Mouse (Mus musculus): ENCODE measurements around the gene Irf9. TPM values are rescaled to one million over a fixed set of nuclear protein-coding genes. Genes with fewer than 3 reads are reported as not detected.

The Irf9 gene
- polyA plus RNA-seq, 1 experiment from 2014 or later: 10.8 TPM

DNA sequence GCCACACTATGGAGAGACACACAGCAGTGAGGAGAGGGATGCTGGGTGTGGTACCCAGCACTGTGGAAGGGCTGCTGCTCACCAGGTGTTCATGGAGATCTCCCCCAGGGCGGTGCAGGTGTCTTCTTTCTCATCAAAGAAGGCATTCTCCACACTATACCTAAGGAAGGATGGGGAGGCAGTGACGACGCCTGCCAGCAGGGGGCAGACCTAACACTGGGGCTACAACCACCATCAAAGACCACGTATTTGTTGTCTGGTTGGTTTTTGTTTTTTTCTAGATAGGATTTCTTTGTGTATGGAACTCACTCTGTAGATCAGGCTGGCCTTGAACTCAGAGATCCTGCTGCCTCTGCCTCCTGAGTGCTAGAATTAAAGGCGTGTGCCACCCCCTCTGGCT is 25.9 kb downstream of the Irf9 start:
- no peaks in the 10 kb centered on the region for H3K27me3 ChIP-seq (replicated peaks)
- 55% methylated on average over 5 of the region's 5 CpGs for WGBS
- no peaks in the 10 kb centered on the region for H3K9me3 ChIP-seq
- H3K36me3 ChIP-seq: peaks cover 74% of the 10 kb centered on the region
- H3K4me3 ChIP-seq (replicated peaks): no peak overlapping the region
- H3K27ac ChIP-seq: no peak overlapping the region
- no peak overlapping the region for H3K9ac ChIP-seq
- ATAC-seq: no peak; the same call in 1 of the 2 replicates
- H3K4me2 ChIP-seq (replicated peaks): no peak overlapping the region
- no peaks in the 10 kb centered on the region for H3K4me1 ChIP-seq (replicated peaks)

DNA sequence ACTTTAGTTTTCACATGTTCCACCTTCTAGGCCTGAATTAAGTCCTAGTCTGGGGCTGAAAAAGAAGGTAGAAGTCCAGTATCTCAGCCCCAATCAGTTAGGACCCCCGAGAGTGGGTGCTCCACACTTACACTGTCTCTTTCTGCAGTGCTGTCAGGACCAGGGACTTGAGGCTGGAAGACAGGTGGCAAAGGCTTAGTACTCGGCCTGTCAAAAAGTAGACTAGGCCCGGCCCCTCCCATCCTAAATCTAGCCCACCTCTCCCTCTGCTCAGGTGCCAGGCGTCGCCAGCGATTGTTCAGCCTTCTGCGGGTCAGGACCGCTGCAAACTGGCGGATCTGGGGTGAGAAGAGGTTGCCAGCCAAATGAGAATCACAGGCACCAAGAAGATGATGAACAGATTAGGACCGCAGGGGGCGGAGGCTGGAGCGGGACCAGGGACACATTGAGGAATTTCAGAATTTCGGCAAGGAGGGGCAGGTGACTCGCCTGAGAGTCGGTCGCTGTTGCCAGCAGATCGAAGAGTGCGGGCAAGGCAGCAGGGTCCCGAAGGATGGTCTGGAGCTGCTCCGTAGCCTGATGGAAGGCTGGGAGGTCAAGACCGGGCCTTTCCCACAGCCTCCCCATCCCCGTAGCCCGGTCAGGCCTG is 31.6 kb downstream of the Irf9 start:
- Histone ChIP-seq H3K9ac (peak overlapping the region; percentile 58), H3K9me3 (no peaks in the 10 kb centered on the region), H3K4me1 (replicated peaks) (no peaks in the 10 kb centered on the region), H3K27me3 (replicated peaks) (no peaks in the 10 kb centered on the region), H3K4me2 (replicated peaks) (peak overlapping the region; percentile 94), H3K36me3 (peaks cover 60% of the 10 kb centered on the region), H3K27ac (peak overlapping the region; percentile 60), H3K4me3 (replicated peaks) (peak overlapping the region; percentile 63)
- WGBS: 3% methylated on average over 23 of the region's 23 CpGs
- peak; percentile 67 for ATAC-seq

DNA sequence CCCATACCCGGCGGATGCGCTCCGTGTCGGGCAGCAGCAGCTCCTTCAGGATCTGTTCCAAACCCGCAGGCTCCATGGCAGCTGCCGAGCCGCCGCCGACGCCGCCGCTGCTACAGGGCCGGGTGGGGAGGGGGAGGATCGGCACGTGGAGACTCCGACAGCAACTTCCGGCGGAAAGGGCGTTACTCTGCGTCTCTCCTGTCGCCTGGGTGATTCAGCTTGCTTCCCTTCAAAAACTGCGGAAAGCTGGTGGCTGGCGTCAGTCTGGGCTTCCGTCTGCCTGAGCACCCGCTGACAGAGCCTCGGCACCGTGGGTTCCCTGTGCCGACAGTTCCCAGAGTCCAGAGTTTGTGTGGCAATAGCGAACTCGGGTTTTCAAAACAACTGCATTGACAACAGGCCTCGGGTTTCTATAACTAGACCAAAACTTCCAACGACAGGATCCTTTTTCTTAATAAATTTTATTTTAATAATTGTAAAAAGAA is 32.2 kb downstream of the Irf9 start, which contains the start of gene Ipo4:
Gene Ipo4, minus strand, starts transcription at position 435 of the 485 bp plus-strand sequence.
- Histone ChIP-seq H3K9ac (peak within 1 kb of the TSS; percentile 58), H3K4me3 (replicated peaks) (peak within 1 kb of the TSS; percentile 63), H3K27me3 (replicated peaks) (no peaks in the 10 kb centered on the region), H3K4me2 (replicated peaks) (peak within 1 kb of the TSS; percentile 94), H3K36me3 (peaks cover 59% of the 10 kb centered on the region), H3K9me3 (no peaks in the 10 kb centered on the region), H3K4me1 (replicated peaks) (no peaks in the 10 kb centered on the region), H3K27ac (peak within 1 kb of the TSS; percentile 60)
- ATAC-seq: peak; percentile 93
- 1% methylated on average over 33 of the region's 33 CpGs for WGBS

DNA sequence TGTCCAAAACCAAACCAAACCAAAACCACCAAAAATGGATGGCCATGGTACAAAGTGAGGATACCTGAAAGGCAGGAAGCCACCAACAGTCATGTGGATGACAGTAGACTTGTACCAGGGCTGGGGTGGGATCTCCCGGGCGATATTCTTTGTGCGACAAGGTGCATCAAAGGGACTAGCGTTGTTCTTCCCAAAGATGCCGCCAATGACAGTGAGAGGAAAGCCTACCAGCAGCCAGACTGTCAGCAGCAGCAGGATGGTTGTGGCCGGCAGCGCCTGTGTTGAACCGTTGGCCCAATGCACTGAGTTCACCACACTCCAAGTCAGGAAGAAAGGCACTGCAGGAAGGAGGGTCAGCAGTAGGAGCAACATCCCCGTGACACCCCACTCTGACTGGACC is 34.4 kb downstream of the Irf9 start, which contains the start of gene Gm49378:
Gene Gm49378, minus strand, starts transcription at position 101 of the 400 bp plus-strand sequence.
- no peaks in the 10 kb centered on the region for H3K9me3 ChIP-seq
- H3K9ac ChIP-seq: no peak within 1 kb of the TSS
- no peak within 1 kb of the TSS for H3K27ac ChIP-seq
- H3K36me3 ChIP-seq: peaks cover 47% of the 10 kb centered on the region
- H3K4me1 ChIP-seq (replicated peaks): peaks cover 6% of the 10 kb centered on the region
- ATAC-seq: no peak
- no peaks in the 10 kb centered on the region for H3K27me3 ChIP-seq (replicated peaks)
- no peak within 1 kb of the TSS for H3K4me3 ChIP-seq (replicated peaks)
- 94% methylated on average over 9 of the region's 9 CpGs for WGBS
- H3K4me2 ChIP-seq (replicated peaks): no peak within 1 kb of the TSS

DNA sequence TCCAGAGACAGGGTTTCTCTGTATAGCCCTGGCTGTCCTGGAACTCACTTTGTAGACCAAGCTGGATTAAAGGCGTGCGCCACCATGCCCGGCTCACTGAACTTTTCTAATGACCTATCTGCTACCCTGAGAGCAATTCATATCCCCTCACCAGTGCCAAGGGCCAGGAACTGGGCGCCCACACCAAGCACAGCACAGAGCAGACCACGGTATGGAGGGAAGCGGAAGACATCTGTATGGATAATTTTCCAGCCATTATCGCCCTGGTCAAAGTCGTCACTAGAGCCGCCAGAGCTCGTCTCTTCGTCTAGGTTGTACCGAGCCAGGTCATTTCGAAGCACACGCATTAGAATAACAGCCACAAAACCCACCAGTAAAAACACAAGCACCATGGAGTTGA is 37.4 kb downstream of the Irf9 start:
- Histone ChIP-seq H3K4me1 (replicated peaks) (peaks cover 16% of the 10 kb centered on the region), H3K9me3 (no peaks in the 10 kb centered on the region), H3K36me3 (peaks cover 37% of the 10 kb centered on the region), H3K27ac (0 out of 2 replicates have a peak overlapping the region, but pooled peaks have one; percentile 17), H3K4me3 (replicated peaks) (no peak overlapping the region), H3K4me2 (replicated peaks) (no peak overlapping the region), H3K9ac (no peak overlapping the region), H3K27me3 (replicated peaks) (no peaks in the 10 kb centered on the region)
- no peak for ATAC-seq
- 98% methylated on average over 14 of the region's 14 CpGs for WGBS

DNA sequence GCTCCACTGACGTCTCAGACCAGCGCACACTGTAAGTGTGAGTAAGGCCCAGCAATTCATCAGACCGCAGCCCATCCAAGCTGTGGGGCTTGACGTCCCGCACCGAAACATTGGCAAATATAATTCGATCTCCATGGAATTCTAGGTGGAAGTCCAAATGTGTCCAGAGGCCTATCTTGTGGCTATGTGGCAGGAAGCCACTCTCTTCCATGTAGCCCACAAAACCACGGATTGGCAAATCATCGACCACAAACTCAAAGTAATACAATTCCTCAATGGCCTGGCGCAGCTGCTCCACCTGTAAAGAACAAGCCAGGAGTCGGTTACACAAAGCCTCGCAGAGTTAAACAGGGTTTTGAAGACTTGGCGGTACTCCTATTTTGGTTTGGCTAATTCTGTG is 37.9 kb downstream of the Irf9 start:
- no peak overlapping the region for H3K4me2 ChIP-seq (replicated peaks)
- H3K9me3 ChIP-seq: no peaks in the 10 kb centered on the region
- 94% methylated on average over 13 of the region's 13 CpGs for WGBS
- H3K4me3 ChIP-seq (replicated peaks): no peak overlapping the region
- ATAC-seq: no peak
- peaks cover 36% of the 10 kb centered on the region for H3K36me3 ChIP-seq
- no peaks in the 10 kb centered on the region for H3K27me3 ChIP-seq (replicated peaks)
- no peak overlapping the region for H3K9ac ChIP-seq
- no peak overlapping the region for H3K27ac ChIP-seq
- peaks cover 16% of the 10 kb centered on the region for H3K4me1 ChIP-seq (replicated peaks)

DNA sequence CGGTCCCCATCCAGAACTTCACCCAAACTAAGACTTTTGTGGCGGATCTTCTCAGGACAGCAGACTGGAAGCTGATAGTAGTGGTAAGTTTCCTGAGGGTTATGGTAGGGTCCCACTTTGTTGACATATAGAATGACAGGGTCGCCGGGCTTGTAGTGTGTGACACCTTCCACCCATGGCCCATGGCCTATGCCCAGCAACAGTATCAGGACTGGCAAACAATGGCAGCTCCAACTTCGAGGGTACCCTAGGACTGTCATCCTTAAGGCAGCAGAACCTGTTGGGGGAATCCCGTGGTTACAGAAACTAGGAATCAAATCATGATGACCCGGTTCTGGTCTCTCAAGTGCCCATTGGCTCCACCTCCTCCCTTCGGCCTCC is 39.3 kb downstream of the Irf9 start:
- peak overlapping the region; percentile 80 for H3K4me2 ChIP-seq (replicated peaks)
- peaks cover 16% of the 10 kb centered on the region for H3K4me1 ChIP-seq (replicated peaks)
- peak; percentile 21; the same call in 1 of the 2 replicates for ATAC-seq
- peak overlapping the region; percentile 97 for H3K27ac ChIP-seq
- H3K9me3 ChIP-seq: no peaks in the 10 kb centered on the region
- peaks cover 26% of the 10 kb centered on the region for H3K36me3 ChIP-seq
- no peaks in the 10 kb centered on the region for H3K27me3 ChIP-seq (replicated peaks)
- 18% methylated on average over 8 of the region's 8 CpGs for WGBS
- peak overlapping the region; percentile 99 for H3K9ac ChIP-seq
- H3K4me3 ChIP-seq (replicated peaks): peak overlapping the region; percentile 98

DNA sequence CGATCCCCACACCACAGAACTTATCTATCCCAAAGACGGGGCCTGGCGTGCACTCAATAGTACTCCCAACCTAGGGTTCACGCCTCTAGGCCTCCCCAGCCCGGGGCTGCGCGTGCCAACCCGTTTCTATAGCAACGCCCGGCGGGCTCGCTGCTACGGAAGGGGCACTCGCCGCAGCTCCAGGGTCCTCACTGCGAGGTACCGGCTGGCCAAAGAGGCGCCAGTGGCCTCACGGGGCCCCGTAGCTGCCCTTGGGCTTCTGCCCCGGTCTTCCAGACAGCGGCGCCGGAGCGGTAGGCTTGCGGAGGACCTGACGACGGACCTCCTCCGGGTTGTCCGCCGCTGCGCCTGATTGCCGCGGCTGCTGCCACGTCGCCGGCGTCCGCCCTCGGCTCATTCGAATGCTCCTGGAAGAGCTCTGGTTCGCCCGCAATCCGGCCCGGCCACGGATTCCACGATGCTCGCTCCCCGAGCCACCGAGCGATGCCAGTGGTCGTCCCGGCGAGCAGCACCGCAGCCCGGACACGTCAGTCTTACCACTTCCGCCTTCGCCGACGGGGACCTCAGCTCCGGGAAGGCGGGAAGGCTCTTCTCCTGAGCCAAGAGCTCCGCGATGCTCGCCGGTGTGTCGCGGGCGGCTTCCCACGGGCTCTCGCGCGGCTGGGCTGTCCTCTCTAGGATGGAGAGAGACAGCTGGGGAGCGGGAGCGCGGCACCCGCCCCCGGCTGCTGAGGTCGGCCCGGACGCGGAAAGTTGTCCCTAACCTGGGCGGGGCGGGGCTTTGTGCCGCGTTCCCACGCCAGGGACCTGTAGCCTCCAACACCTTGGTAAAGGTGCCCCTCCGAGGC is 39.9 kb downstream of the Irf9 start, which contains the start of gene Tm9sf1:
Gene Tm9sf1, minus strand, starts transcription at position 747 of the 848 bp plus-strand sequence.
- Histone ChIP-seq H3K9ac (peak within 1 kb of the TSS; percentile 99), H3K9me3 (no peaks in the 10 kb centered on the region), H3K4me1 (replicated peaks) (peaks cover 16% of the 10 kb centered on the region), H3K27ac (peak within 1 kb of the TSS; percentile 97), H3K27me3 (replicated peaks) (no peaks in the 10 kb centered on the region), H3K4me2 (replicated peaks) (peak within 1 kb of the TSS; percentile 80), H3K4me3 (replicated peaks) (peak within 1 kb of the TSS; percentile 98), H3K36me3 (peaks cover 21% of the 10 kb centered on the region)
- WGBS: under 1% methylated on average over 89 of the region's 89 CpGs
- peak; percentile 92 for ATAC-seq

DNA sequence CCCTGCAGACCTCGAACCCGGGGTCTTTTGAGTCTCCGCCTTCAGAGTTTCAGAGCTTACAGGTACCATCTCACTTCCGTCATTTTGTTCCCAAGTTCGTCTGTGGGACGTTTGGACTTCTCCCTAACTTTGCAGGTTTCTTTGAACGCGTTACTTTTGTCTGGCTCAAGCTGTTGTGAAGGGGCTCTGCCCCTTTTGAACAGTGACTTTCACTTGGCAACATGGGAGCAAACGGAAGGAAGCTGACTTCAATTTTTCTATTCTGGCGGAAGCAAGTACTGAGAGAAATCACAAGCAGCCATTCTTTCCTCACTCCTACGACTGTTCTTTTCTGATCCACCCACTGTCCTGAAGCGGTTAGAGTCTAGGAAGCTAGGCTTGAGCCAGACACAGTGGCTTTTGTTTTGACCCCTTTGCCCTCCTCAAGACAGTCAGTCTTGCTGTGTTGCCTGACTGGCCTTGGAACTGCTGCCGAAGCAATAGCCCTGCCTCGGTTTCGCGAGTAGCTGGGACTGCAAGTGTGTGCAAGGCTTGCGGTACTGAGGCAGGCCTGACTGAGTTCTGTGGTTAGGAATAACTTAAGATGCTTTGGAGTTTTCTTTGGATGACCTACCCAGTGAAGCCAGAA is 41.0 kb downstream of the Irf9 start:
- H3K4me2 ChIP-seq (replicated peaks): peak overlapping the region; percentile 80
- H3K4me3 ChIP-seq (replicated peaks): peak overlapping the region; percentile 98
- peaks cover 16% of the 10 kb centered on the region for H3K4me1 ChIP-seq (replicated peaks)
- H3K36me3 ChIP-seq: peaks cover 15% of the 10 kb centered on the region
- 14% methylated on average over 17 of the region's 17 CpGs for WGBS
- no peak for ATAC-seq
- H3K9me3 ChIP-seq: no peaks in the 10 kb centered on the region
- peak overlapping the region; percentile 99 for H3K9ac ChIP-seq
- no peaks in the 10 kb centered on the region for H3K27me3 ChIP-seq (replicated peaks)
- H3K27ac ChIP-seq: peak overlapping the region; percentile 97

DNA sequence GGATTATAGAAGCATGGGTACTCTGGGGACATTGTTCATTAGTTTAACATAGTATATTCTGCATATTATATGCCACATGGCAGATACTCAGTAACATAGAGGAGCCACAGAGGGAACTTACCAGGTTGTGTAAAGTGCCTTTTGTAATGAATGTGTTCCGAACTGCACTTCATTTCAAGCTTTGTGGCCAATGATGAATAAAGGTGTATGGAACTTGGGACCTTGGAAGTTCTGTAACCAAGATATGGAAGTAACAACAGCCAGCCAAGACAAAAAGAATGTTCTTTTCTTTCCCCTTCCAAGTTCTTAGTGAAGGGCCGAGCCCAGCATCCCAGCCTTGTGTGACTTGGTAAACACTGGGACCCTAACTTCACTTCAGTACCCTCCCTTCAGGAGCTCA is 46.5 kb downstream of the Irf9 start, which contains the start of gene Tssk4:
Gene Tssk4, plus strand, starts transcription at position 301 of the 400 bp plus-strand sequence.
- WGBS: 95% methylated on average over 2 of the region's 2 CpGs
- Histone ChIP-seq H3K36me3 (no peaks in the 10 kb centered on the region), H3K4me2 (replicated peaks) (no peak within 1 kb of the TSS), H3K27ac (no peak within 1 kb of the TSS), H3K4me3 (replicated peaks) (no peak within 1 kb of the TSS), H3K27me3 (replicated peaks) (no peaks in the 10 kb centered on the region), H3K9ac (no peak within 1 kb of the TSS), H3K4me1 (replicated peaks) (peaks cover 5% of the 10 kb centered on the region; the same call in 1 of the 2 replicates), H3K9me3 (no peaks in the 10 kb centered on the region)
- no peak for ATAC-seq

DNA sequence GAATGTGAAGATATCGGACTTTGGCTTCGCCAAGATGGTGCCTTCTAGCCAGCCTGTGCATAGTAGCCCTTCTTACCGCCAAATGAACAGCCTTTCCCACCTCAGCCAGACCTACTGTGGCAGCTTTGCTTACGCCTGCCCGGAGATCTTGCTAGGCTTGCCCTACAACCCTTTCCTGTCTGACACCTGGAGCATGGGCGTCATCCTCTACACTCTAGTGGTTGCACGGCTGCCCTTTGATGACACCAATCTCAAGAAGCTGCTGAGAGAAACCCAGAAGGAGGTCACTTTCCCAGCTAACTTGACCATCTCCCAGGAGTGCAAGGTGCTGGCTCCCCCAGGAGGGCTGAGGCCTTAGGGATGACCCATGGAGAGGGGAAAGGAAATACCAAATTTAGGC is 48.2 kb downstream of the Irf9 start:
- Histone ChIP-seq H3K36me3 (no peaks in the 10 kb centered on the region), H3K4me2 (replicated peaks) (no peak overlapping the region), H3K4me1 (replicated peaks) (no peaks in the 10 kb centered on the region), H3K9me3 (no peaks in the 10 kb centered on the region), H3K27ac (no peak overlapping the region), H3K4me3 (replicated peaks) (no peak overlapping the region), H3K9ac (no peak overlapping the region), H3K27me3 (replicated peaks) (no peaks in the 10 kb centered on the region)
- 87% methylated on average over 7 of the region's 7 CpGs for WGBS
- no peak for ATAC-seq

DNA sequence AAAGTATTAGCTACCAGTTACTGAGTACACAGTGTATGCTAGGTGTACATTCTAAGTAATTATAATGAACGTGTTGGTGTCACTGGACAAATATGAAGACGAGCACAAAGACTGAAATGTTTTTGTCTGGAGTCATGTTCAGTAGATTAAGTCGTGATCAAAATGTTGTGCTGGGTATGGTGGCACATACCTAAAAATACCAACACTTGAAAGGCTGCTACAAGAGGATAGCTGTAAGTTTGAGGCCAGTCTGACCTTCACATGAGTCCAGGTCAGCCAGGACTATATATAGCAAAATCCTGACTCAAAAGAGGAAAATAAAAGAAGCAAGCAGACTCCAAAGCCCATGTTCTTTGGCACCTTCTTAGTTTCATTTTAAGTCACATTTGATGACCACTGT is 53.6 kb downstream of the Irf9 start:
- Histone ChIP-seq H3K27me3 (replicated peaks) (no peaks in the 10 kb centered on the region), H3K4me3 (replicated peaks) (no peak overlapping the region), H3K4me1 (replicated peaks) (peaks cover 4% of the 10 kb centered on the region; the same call in 1 of the 2 replicates), H3K4me2 (replicated peaks) (no peak overlapping the region), H3K27ac (no peak overlapping the region), H3K9me3 (no peaks in the 10 kb centered on the region), H3K9ac (no peak overlapping the region), H3K36me3 (0 out of 2 replicates have a peak, but pooled peaks cover under 1% of the 10 kb centered on the region)
- WGBS: 84% methylated on average over 3 of the region's 3 CpGs
- no peak for ATAC-seq

Measured in intestine, embryonic 15.5 days (tissue).